Mouse (Mus musculus): ENCODE measurements around the gene Cltb.
A peak's percentile ranks its signal among the peaks of the same experiment; 100 is the strongest.

Cltb gene

GRCm38 (mm10) chr13:54596107-54596690, 14.9 kb downstream of the Cltb start:
- DNase-seq (ENCODE audit: low read depth, low spot score): no peak

GRCm38 (mm10) chr13:54593617-54594016, 17.5 kb downstream of the Cltb start:
- DNase-seq (ENCODE audit: low read depth, low spot score): no peak

GRCm38 (mm10) chr13:54591776-54592356, 19.3 kb downstream of the Cltb start:
- DNase-seq (ENCODE audit: low read depth, low spot score): no peak

- peak; percentile 95 for DNase-seq (ENCODE audit: low read depth, low spot score)
Observed at GRCm38 (mm10) chr13:54589996-54590951, 20.9 kb downstream of the Cltb start, which contains the start of the genes Nop16 and Higd2a. Gene Nop16, minus strand, starts transcription at chr13:54590090. Gene Higd2a, plus strand, starts transcription at chr13:54590207.

GRCm38 (mm10) chr13:54589414-54589995, 21.6 kb downstream of the Cltb start:
- DNase-seq (ENCODE audit: low read depth, low spot score): no peak

- DNase-seq (ENCODE audit: low read depth, low spot score): no peak
Observed at GRCm38 (mm10) chr13:54585831-54586230, 25.3 kb downstream of the Cltb start.

- no peak for DNase-seq (ENCODE audit: low read depth, low spot score)
Observed at GRCm38 (mm10) chr13:54582860-54583259, 28.3 kb downstream of the Cltb start.

- DNase-seq (ENCODE audit: low read depth, low spot score): no peak
Observed at GRCm38 (mm10) chr13:54582126-54582525, 29.0 kb downstream of the Cltb start.

- DNase-seq (ENCODE audit: low read depth, low spot score): no peak
Observed at GRCm38 (mm10) chr13:54581385-54581784, 29.8 kb downstream of the Cltb start.

GRCm38 (mm10) chr13:54577652-54578507, 33.3 kb downstream of the Cltb start:
- DNase-seq (ENCODE audit: low read depth, low spot score): no peak

GRCm38 (mm10) chr13:54575489-54575888, 35.7 kb downstream of the Cltb start:
- DNase-seq (ENCODE audit: low read depth, low spot score): no peak

- peak; percentile 40 for DNase-seq (ENCODE audit: low read depth, low spot score)
Observed at GRCm38 (mm10) chr13:54574854-54575481, 36.2 kb downstream of the Cltb start, which contains the start of gene Arl10. Gene Arl10, plus strand, starts transcription at chr13:54575015.

GRCm38 (mm10) chr13:54572621-54573020, 38.5 kb downstream of the Cltb start:
- DNase-seq (ENCODE audit: low read depth, low spot score): no peak

- DNase-seq (ENCODE audit: low read depth, low spot score): no peak
Observed at GRCm38 (mm10) chr13:54571637-54572036, 39.5 kb downstream of the Cltb start.

- DNase-seq (ENCODE audit: low read depth, low spot score): no peak
Observed at GRCm38 (mm10) chr13:54570736-54571135, 40.4 kb downstream of the Cltb start.

- no peak for DNase-seq (ENCODE audit: low read depth, low spot score)
Observed at GRCm38 (mm10) chr13:54569282-54569681, 41.9 kb downstream of the Cltb start.

- DNase-seq (ENCODE audit: low read depth, low spot score): peak; percentile 40
Observed at GRCm38 (mm10) chr13:54568380-54568779, 42.8 kb downstream of the Cltb start.

GRCm38 (mm10) chr13:54565594-54566345, 45.4 kb downstream of the Cltb start:
- DNase-seq (ENCODE audit: low read depth, low spot score): peak; percentile 61

GRCm38 (mm10) chr13:54565201-54565581, 46.0 kb downstream of the Cltb start, which contains the start of gene 4833439L19Rik:
Gene 4833439L19Rik, minus strand, starts transcription at chr13:54565435.
- peak; percentile 83 for DNase-seq (ENCODE audit: low read depth, low spot score)

All from WW6 (cell line).